Mouse (Mus musculus): ENCODE results near the gene Hist1h4c. TPM values are rescaled to one million over a fixed set of nuclear protein-coding genes. Genes with fewer than 3 reads are reported as not detected.
"Not testable (repeated sequence)": the region's sequence is repeated elsewhere in the genome, so short reads cannot be mapped to it uniquely, and the experiment has no call there.

The Hist1h4c gene
- polyA plus RNA-seq, 1 experiment from 2014 or later, result 2.4 TPM

GRCm38 (mm10) chr13:23689459-23689858 is 8.8 kb downstream of the Hist1h4c start:
- no peaks in the 10 kb centered on the region for H3K27me3 ChIP-seq (replicated peaks)
- WGBS, result 57% methylated on average over 2 of the region's 2 CpGs
- no peak overlapping the region for H3K27ac ChIP-seq (replicated peaks)
- H3K9me3 ChIP-seq, result no peaks in the 10 kb centered on the region
- no peak overlapping the region for H3K9ac ChIP-seq
- no peak for ATAC-seq (ENCODE audit: extremely low read depth, insufficient number of reproducible peaks, low FRiP score, low TSS enrichment)
- H3K36me3 ChIP-seq, result no peaks in the 10 kb centered on the region
- H3K4me1 ChIP-seq, result peaks cover 16% of the 10 kb centered on the region
- no peak overlapping the region for H3K4me2 ChIP-seq
- no peak overlapping the region for H3K4me3 ChIP-seq

DNA sequence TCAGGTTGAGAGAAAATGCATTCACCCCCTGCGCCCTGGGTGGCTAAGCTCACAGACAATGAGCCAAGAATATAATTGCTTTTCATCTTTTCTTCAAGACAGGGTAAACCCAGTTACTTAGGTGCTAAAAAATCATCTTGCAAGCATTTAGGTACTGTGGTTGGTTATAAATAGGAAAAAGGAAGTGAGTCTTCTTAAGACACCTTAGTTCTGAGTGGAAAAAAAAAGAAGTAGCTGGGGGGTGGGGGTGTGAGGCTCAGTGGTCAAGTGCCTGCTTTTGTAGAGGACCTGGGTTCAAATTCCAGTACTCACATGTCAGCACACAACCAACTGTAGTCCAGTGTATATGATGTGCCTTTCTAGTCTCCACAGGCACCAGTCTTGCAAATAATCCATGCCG is 9.3 kb downstream of the Hist1h4c start:
- no peak for ATAC-seq (ENCODE audit: extremely low read depth, insufficient number of reproducible peaks, low FRiP score, low TSS enrichment)
- peaks cover 16% of the 10 kb centered on the region for H3K4me1 ChIP-seq
- H3K27me3 ChIP-seq (replicated peaks), result no peaks in the 10 kb centered on the region
- H3K36me3 ChIP-seq, result no peaks in the 10 kb centered on the region
- 82% methylated on average over 2 of the region's 2 CpGs for WGBS
- no peaks in the 10 kb centered on the region for H3K9me3 ChIP-seq
- no peak overlapping the region for H3K4me2 ChIP-seq
- H3K9ac ChIP-seq, result no peak overlapping the region
- no peak overlapping the region for H3K27ac ChIP-seq (replicated peaks)
- H3K4me3 ChIP-seq, result no peak overlapping the region

GRCm38 (mm10) chr13:23687907-23688306 is 10.3 kb downstream of the Hist1h4c start:
- Histone ChIP-seq H3K4me1 (peaks cover 20% of the 10 kb centered on the region), H3K27ac (replicated peaks) (no peak overlapping the region), H3K4me3 (no peak overlapping the region), H3K4me2 (no peak overlapping the region), H3K9me3 (no peaks in the 10 kb centered on the region), H3K9ac (no peak overlapping the region), H3K27me3 (replicated peaks) (no peaks in the 10 kb centered on the region), H3K36me3 (no peaks in the 10 kb centered on the region)
- ATAC-seq (ENCODE audit: extremely low read depth, insufficient number of reproducible peaks, low FRiP score, low TSS enrichment), result no peak
- 93% methylated on average over 7 of the region's 7 CpGs for WGBS

DNA sequence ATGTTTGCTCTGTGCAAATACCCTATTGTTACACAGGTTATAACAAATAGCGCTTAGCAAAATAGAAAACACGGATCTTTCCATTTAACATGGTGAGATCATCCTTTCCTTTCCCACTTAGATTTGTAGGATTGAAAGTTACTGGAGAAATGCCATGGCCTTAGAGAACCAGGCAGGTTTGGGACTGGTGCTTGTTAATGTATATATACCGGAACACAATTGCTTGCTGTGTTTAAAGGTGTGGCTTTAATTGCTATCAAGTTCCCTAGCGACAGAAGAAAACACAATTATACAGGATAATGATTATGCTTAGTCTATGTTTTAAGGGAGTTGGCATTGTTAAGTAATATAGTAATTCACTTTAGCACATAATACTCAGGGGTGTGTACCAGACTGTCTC is 11.1 kb downstream of the Hist1h4c start:
- H3K27ac ChIP-seq (replicated peaks), result no peak overlapping the region
- H3K9ac ChIP-seq, result no peak overlapping the region
- H3K4me3 ChIP-seq, result no peak overlapping the region
- WGBS, result 83% methylated on average over 4 of the region's 4 CpGs
- ATAC-seq (ENCODE audit: extremely low read depth, insufficient number of reproducible peaks, low FRiP score, low TSS enrichment), result no peak
- peaks cover 26% of the 10 kb centered on the region for H3K4me1 ChIP-seq
- H3K9me3 ChIP-seq, result no peaks in the 10 kb centered on the region
- no peaks in the 10 kb centered on the region for H3K27me3 ChIP-seq (replicated peaks)
- H3K36me3 ChIP-seq, result no peaks in the 10 kb centered on the region
- H3K4me2 ChIP-seq, result no peak overlapping the region

- WGBS, result 65% methylated on average over 4 of the region's 4 CpGs
- no peak for ATAC-seq (ENCODE audit: extremely low read depth, insufficient number of reproducible peaks, low FRiP score, low TSS enrichment)
- H3K4me2 ChIP-seq, result peak overlapping the region; percentile 80
These were observed 12.3 kb downstream of the Hist1h4c start for GRCm38 (mm10) chr13:23685966-23686365.

GRCm38 (mm10) chr13:23685121-23685861 is 13.0 kb downstream of the Hist1h4c start:
- H3K9me3 ChIP-seq, result no peaks in the 10 kb centered on the region
- WGBS, result 13% methylated on average over 15 of the region's 15 CpGs
- H3K4me3 ChIP-seq, result peak overlapping the region; percentile 57
- no peaks in the 10 kb centered on the region for H3K27me3 ChIP-seq (replicated peaks)
- peak overlapping the region; percentile 98 for H3K27ac ChIP-seq (replicated peaks)
- peaks cover 29% of the 10 kb centered on the region for H3K4me1 ChIP-seq
- peak overlapping the region; percentile 80 for H3K9ac ChIP-seq
- peak overlapping the region; percentile 80 for H3K4me2 ChIP-seq
- ATAC-seq (ENCODE audit: extremely low read depth, insufficient number of reproducible peaks, low FRiP score, low TSS enrichment), result no peak
- H3K36me3 ChIP-seq, result no peaks in the 10 kb centered on the region

More at GRCm38 (mm10) chr13:23685966-23686365, 12.3 kb downstream of the Hist1h4c start:
- Histone ChIP-seq H3K27me3 (replicated peaks) (no peaks in the 10 kb centered on the region), H3K9ac (peak overlapping the region; percentile 80), H3K36me3 (no peaks in the 10 kb centered on the region), H3K4me3 (peak overlapping the region; percentile 57), H3K4me1 (peaks cover 26% of the 10 kb centered on the region), H3K27ac (replicated peaks) (peak overlapping the region; percentile 98), H3K9me3 (no peaks in the 10 kb centered on the region)

GRCm38 (mm10) chr13:23684295-23684945 is 13.8 kb downstream of the Hist1h4c start:
- peaks cover 30% of the 10 kb centered on the region for H3K4me1 ChIP-seq
- H3K4me3 ChIP-seq, result peak overlapping the region; percentile 57
- not testable (repeated sequence) for H3K27me3 ChIP-seq (replicated peaks); H3K36me3 ChIP-seq; H3K9me3 ChIP-seq
- H3K9ac ChIP-seq, result peak overlapping the region; percentile 80
- WGBS, result 1% methylated on average over 15 of the region's 37 CpGs
- peak overlapping the region; percentile 98 for H3K27ac ChIP-seq (replicated peaks)
- H3K4me2 ChIP-seq, result peak overlapping the region; percentile 80
- ATAC-seq (ENCODE audit: extremely low read depth, insufficient number of reproducible peaks, low FRiP score, low TSS enrichment), result peak; percentile 11; the same call in 1 of the 2 replicates

- H3K27ac ChIP-seq (replicated peaks), result peak within 1 kb of the TSS; percentile 98
- peak within 1 kb of the TSS; percentile 81 for H3K9ac ChIP-seq
- no peaks in the 10 kb centered on the region for H3K9me3 ChIP-seq
- H3K36me3 ChIP-seq, result no peaks in the 10 kb centered on the region
- H3K27me3 ChIP-seq (replicated peaks), result no peaks in the 10 kb centered on the region
- peaks cover 30% of the 10 kb centered on the region for H3K4me1 ChIP-seq
- peak within 1 kb of the TSS; percentile 80 for H3K4me2 ChIP-seq
- under 1% methylated on average over 30 of the region's 32 CpGs for WGBS
- peak within 1 kb of the TSS; percentile 57 for H3K4me3 ChIP-seq
- ATAC-seq (ENCODE audit: extremely low read depth, insufficient number of reproducible peaks, low FRiP score, low TSS enrichment), result peak; percentile 92
These were observed 14.4 kb downstream of the Hist1h4c start, which contains the start of the genes Hist1h2ac and Hist1h2bc for GRCm38 (mm10) chr13:23683755-23684281. Gene Hist1h2ac (minus strand): TSS chr13:23683948. Gene Hist1h2bc (plus strand): TSS chr13:23684199.

- H3K4me3 ChIP-seq, result peak overlapping the region; percentile 57
- peak overlapping the region; percentile 98 for H3K27ac ChIP-seq (replicated peaks)
- H3K9me3 ChIP-seq; H3K27me3 ChIP-seq (replicated peaks); ATAC-seq (ENCODE audit: extremely low read depth, insufficient number of reproducible peaks, low FRiP score, low TSS enrichment); H3K36me3 ChIP-seq: not testable (repeated sequence)
- WGBS, result 18% methylated on average over 11 of the region's 30 CpGs
- peak overlapping the region; percentile 81 for H3K9ac ChIP-seq
- peaks cover 30% of the 10 kb centered on the region for H3K4me1 ChIP-seq
- H3K4me2 ChIP-seq, result peak overlapping the region; percentile 80
These were observed 15.1 kb downstream of the Hist1h4c start for GRCm38 (mm10) chr13:23682947-23683754.

GRCm38 (mm10) chr13:23682623-23682946 is 15.7 kb downstream of the Hist1h4c start:
- 42% methylated on average over 1 of the region's 1 CpGs for WGBS
- peak overlapping the region; percentile 80 for H3K4me2 ChIP-seq
- peak overlapping the region; percentile 81 for H3K9ac ChIP-seq
- peaks cover 30% of the 10 kb centered on the region for H3K4me1 ChIP-seq
- no peaks in the 10 kb centered on the region for H3K9me3 ChIP-seq
- H3K27me3 ChIP-seq (replicated peaks), result no peaks in the 10 kb centered on the region
- no peaks in the 10 kb centered on the region for H3K36me3 ChIP-seq
- H3K27ac ChIP-seq (replicated peaks), result peak overlapping the region; percentile 98
- peak overlapping the region; percentile 57 for H3K4me3 ChIP-seq
- no peak for ATAC-seq (ENCODE audit: extremely low read depth, insufficient number of reproducible peaks, low FRiP score, low TSS enrichment)

Measured in heart, embryonic 13.5 days (tissue).